Mouse (Mus musculus) stomach, postnatal 0 days (tissue): Measurements from ENCODE around the gene Aimp1.
A peak's percentile ranks its signal among the peaks of the same experiment; 100 is the strongest.

ENCODE experiments used
- CTCF ChIP-seq: IDR thresholded peaks from 2 replicates; pipeline ENCODE4 v1.5.1; 2016; ENCODE audit warnings: antibody characterized with exemption, low read depth, mild to moderate bottlenecking, moderate library complexity
- EP300 ChIP-seq: optimal IDR thresholded peaks from 2 replicates; pipeline ENCODE3; 2016; ENCODE audit warnings: antibody characterized with exemption

DNA sequence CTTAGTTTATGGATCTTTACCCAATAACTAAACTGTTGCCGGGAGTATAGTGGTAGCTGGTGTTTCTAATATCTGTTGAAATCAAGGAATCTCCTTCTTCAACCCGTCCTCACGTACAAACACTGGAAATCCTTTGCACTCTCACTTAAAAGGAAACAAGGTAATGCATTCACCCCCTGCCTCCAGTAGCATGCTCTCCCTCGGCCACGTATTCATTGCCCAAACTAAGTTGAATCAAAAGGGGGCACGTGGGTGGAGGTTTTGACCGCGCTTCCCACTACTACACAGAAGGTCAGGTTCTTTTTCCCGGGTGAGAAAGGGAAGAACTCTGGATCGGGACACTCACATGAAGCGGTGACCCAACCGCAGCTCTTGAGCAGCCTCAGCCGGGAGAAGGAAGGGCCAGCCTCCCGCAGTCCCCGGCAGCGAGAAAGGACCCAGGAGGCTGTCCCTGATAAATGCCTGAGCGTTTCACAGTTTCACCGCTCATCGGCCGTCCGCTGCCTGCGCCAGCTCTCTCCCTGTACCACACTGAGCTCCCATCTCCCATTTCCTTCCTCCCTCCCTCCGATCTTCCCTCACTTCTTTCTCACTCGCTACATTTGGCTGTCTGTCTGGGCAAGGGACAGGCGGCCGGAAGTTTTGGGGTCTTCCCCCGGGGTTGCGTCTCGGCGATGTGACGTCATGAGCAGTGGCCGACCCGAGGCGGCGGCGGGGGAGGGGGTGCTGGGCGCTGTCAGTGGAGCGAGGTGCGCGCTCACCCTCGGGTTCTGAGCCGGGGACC lies 531 bp downstream of the Aimp1 start, which contains the start of gene Tbck:
- peak; percentile 33; the same call in 1 of the 2 replicates for TF ChIP-seq CTCF
- peak; percentile 91 for TF ChIP-seq EP300
